Mouse (Mus musculus) stomach, postnatal 0 days (tissue): ENCODE results near the gene Aqr.

ENCODE experiments used
- CTCF ChIP-seq: IDR thresholded peaks from 2 replicates; pipeline ENCODE4 v1.5.1; 2016; ENCODE audit warnings: antibody characterized with exemption, low read depth, mild to moderate bottlenecking, moderate library complexity
- EP300 ChIP-seq: optimal IDR thresholded peaks from 2 replicates; pipeline ENCODE3; 2016; ENCODE audit warnings: antibody characterized with exemption

DNA sequence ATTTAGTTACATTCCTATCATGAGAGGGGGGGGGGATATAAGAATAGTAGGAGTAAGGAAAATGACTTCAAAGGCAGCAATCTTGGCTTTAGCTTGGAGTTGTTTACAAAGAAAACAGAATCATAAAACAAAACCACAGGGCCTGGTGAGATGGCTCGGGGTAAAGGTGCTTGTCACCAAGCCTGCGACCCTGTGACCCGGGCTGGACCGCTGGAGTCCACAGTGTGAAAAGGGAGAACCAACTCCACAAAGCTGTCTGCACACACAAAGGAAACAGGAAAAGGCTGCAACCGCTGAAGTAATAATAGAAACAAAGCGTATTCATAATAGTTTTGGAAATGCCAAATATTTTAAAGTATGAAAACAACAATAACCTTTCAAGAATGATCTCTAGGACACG lies 67.4 kb downstream of the Aqr start:
- no peak for TF ChIP-seq CTCF
- no peak for TF ChIP-seq EP300
